8 mouse cellular contexts compared by ENCODE assay signal in the genomic region with DNA sequence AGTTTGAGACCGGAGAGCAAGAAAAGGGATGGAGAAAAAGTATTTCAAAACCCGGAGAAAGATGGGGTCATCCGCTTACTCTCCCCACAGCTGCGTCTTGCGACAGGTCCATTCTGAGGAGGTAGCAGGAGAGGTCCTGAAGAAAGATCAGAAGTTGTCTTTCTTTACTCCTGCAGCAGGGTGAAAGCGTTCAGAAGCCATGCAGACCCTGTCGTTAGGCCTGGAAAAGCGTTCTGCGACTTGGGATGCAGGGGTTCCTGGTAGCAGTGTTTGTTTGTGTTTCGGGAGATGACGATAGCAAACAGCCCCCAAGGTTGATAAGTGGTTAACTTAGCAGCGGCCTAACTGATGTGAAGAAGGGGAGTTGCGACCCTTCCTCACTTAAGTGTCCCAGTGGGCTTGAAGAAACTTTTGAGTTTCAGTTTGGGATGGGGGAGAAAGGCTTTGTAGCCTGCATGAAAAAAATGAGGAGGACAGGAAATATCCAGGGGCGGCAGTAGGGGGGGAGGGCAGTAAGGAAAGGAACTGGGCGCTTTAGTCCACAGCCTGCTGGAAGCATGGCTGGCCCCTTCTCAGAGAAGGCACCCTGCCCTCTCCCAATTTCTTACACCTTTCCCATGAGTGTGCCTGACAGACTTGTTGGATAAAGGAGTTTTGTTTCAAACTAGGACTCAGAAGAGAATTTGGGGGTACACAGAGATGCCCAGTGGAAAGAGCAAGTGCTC. TPM values are rescaled to one million over a fixed set of nuclear protein-coding genes. Genes with fewer than 3 reads are reported as not detected.
A peak's percentile ranks its signal among the peaks of the same experiment; 100 is the strongest.
DNase-seq lines count a peak whose midpoint lies in the region; ATAC-seq lines count a peak whose summit lies in the region.

No protein-coding gene starts in this region.

- H3K9me3 ChIP-seq in kidney, embryonic 14.5 days (ENCODE audit: control insufficient read depth, low read length), result no peaks in the 10 kb centered on the region
- H3K9me3 ChIP-seq in embryonic facial prominence, embryonic 12.5 days, result no peaks in the 10 kb centered on the region

- no peak for ATAC-seq in kidney, embryonic 14.5 days (ENCODE audit: low FRiP score, low TSS enrichment)
- ATAC-seq in embryonic facial prominence, embryonic 12.5 days (ENCODE audit: insufficient number of reproducible peaks, insufficient read depth, low FRiP score, low TSS enrichment), result no peak

- peak overlapping the region; percentile 78 for H3K4me2 ChIP-seq in kidney, embryonic 14.5 days (replicated peaks; ENCODE audit: low read depth, low read length)
- H3K4me2 ChIP-seq in embryonic facial prominence, embryonic 12.5 days (replicated peaks), result peak overlapping the region; percentile 83

- DNase-seq in kidney, adult 8-10 months, result no peak
- DNase-seq in kidney, postnatal 10 days, result peak; percentile 48
- DNase-seq in neural tube, embryonic 10.5 days (ENCODE audit: extremely low spot score, low spot score), result peak; percentile 46
- DNase-seq in gastrocnemius, postnatal 25 days, result no peak
- DNase-seq in cerebellum, adult 9-11 months, result no peak
- no peak for DNase-seq in cerebellum, adult 8-10 months

- WGBS in kidney, embryonic 14.5 days, result 2% methylated on average over 15 of the region's 15 CpGs
- WGBS in embryonic facial prominence, embryonic 12.5 days, result 4% methylated on average over 15 of the region's 15 CpGs

- H3K9ac ChIP-seq in kidney, embryonic 14.5 days (ENCODE audit: low read depth, low read length), result peak overlapping the region; percentile 96
- peak overlapping the region; percentile 97 for H3K9ac ChIP-seq in embryonic facial prominence, embryonic 12.5 days

- H3K27me3 ChIP-seq in kidney, embryonic 14.5 days (ENCODE audit: control insufficient read depth, insufficient read depth, low read length), result no peaks in the 10 kb centered on the region
- H3K27me3 ChIP-seq in embryonic facial prominence, embryonic 12.5 days, result no peaks in the 10 kb centered on the region

- peak overlapping the region; percentile 83 for H3K4me3 ChIP-seq in kidney, embryonic 14.5 days (ENCODE audit: low read length)
- H3K4me3 ChIP-seq in embryonic facial prominence, embryonic 12.5 days, result peak overlapping the region; percentile 83

- peaks cover 26% of the 10 kb centered on the region for H3K4me1 ChIP-seq in kidney, embryonic 14.5 days (ENCODE audit: control insufficient read depth, insufficient read depth, low read length)
- peaks cover 42% of the 10 kb centered on the region for H3K4me1 ChIP-seq in embryonic facial prominence, embryonic 12.5 days

- no peak overlapping the region for H3K27ac ChIP-seq in kidney, embryonic 14.5 days (ENCODE audit: low read depth, low read length)
- H3K27ac ChIP-seq in embryonic facial prominence, embryonic 12.5 days, result no peak overlapping the region

- H3K36me3 ChIP-seq in kidney, embryonic 14.5 days (ENCODE audit: control insufficient read depth, insufficient read depth, low read length), result no peaks in the 10 kb centered on the region; the same call in 1 of the 2 replicates
- no peaks in the 10 kb centered on the region for H3K36me3 ChIP-seq in embryonic facial prominence, embryonic 12.5 days

RNA-seq across cellular contexts. Expression of a gene that starts 2.0 kb away (rescaled TPM):
- 32.1 and 38.6 TPM in 2 replicates for polyA plus RNA-seq in kidney, embryonic 14.5 days (2014; fragmentation: Nextera tagmentation; extraction: Ambion mirVana)
- 42.7 and 46.9 TPM in 2 replicates for polyA plus RNA-seq in embryonic facial prominence, embryonic 12.5 days (2016; fragmentation: Nextera tagmentation; extraction: Ambion mirVana)
- total RNA-seq in gastrocnemius, postnatal 25 days (2021), result 10 to 100 TPM; 18.1 to 22.1 TPM

RNA-seq across cellular contexts. Expression of a gene that starts 43.3 kb away (rescaled TPM):
- polyA plus RNA-seq in kidney, embryonic 14.5 days (2014; fragmentation: Nextera tagmentation; extraction: Ambion mirVana), result 69.0 and 93.4 TPM in 2 replicates
- polyA plus RNA-seq in embryonic facial prominence, embryonic 12.5 days (2016; fragmentation: Nextera tagmentation; extraction: Ambion mirVana), result 124 and 130 TPM in 2 replicates
- 1 to 10 TPM in 1 of 2 experiments, under 1 TPM in 1; 0.20 to 2.3 TPM for total RNA-seq in gastrocnemius, postnatal 25 days (2021)

Comparison
In these comparisons a context has a peak if more than half of its experiments do, and no peak if none do; other contexts are left out.
1. DNase-seq: peak in kidney, postnatal 10 days (single experiment) and neural tube, embryonic 10.5 days (single experiment); none in kidney, adult 8-10 months (0 of 2), gastrocnemius, postnatal 25 days (single experiment), cerebellum, adult 9-11 months (single experiment) and cerebellum, adult 8-10 months (single experiment).